Mouse (Mus musculus) embryonic fibroblast, embryonic 13.5 days (primary cell): ENCODE measurements around the gene Loxl1.

Experiments
- CTCF ChIP-seq: IDR thresholded peaks from 2 replicates; pipeline ENCODE4 v1.5.1; 2011; ENCODE audit warnings: mild to moderate bottlenecking, control low read depth, low read length, moderate library complexity, borderline replicate concordance; ENCODE audit not compliant: insufficient read depth
- POLR2A ChIP-seq: IDR thresholded peaks from 2 replicates; pipeline ENCODE4 v1.6.1; 2011; ENCODE audit warnings: low read depth, mild to moderate bottlenecking, control low read depth, low read length, moderate library complexity

DNA sequence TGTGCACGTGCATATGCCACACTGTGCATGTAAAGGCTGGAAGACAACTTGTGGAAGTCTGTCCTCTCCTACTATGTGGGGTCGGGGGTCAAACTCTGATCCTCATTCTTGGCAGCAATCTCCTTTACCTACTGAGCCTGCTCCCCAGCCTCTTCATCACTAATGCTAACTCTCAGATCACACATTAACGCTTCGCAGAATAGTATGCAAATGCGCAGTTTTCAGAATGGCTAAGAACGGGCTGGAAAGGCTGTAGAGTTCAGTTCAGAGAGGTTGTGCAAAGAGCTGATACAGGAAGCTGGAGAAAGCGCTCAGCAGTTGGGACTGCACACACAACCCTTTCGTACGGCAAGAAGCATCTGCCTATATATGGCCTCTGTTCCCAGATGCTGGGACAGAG, 40.1 kb downstream of the Loxl1 start:
- TF ChIP-seq POLR2A, result no peak
- TF ChIP-seq CTCF, result no peak
